Mouse (Mus musculus): Measurements from ENCODE around the gene Cyfip1. TPM values are rescaled to one million over a fixed set of nuclear protein-coding genes. Genes with fewer than 3 reads are reported as not detected.
"Not testable (repeated sequence)": the region's sequence is repeated elsewhere in the genome, so short reads cannot be mapped to it uniquely, and the experiment has no call there.

The Cyfip1 gene
- polyA plus RNA-seq, 2 experiments: 6.4 to 16.1 TPM

DNA sequence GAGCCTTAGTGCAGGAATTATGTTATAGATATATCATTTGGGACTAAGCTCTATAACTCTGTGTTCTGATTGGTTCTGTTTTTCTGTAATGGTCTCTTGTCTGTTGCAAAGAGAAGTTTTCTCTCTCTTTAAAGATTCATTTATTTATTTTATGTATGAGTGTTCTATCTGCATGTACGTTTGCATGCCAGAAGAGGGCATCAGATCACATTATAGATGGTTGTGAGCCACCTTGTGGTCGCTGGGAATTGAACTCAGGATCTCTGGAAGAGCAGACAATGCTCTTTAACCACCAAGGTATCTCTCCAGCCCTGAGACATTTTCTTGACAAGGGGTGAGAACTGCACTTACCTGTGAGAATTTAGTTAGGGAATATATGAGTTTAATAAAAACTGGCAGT lies 63.9 kb downstream of the Cyfip1 start:
- ATAC-seq (ENCODE audit: insufficient read depth): no peak
- no peak overlapping the region for H3K4me3 ChIP-seq (ENCODE audit: insufficient read depth in 1 of 2, low read depth in 2 of 2, low read length in 2 of 2)
- no peak for TF ChIP-seq CTCF (IDR thresholded peaks at IDR 0.05; ENCODE audit: low read depth)
- TF ChIP-seq EP300 (IDR thresholded peaks at IDR 0.05; ENCODE audit: low read depth): no peak

DNA sequence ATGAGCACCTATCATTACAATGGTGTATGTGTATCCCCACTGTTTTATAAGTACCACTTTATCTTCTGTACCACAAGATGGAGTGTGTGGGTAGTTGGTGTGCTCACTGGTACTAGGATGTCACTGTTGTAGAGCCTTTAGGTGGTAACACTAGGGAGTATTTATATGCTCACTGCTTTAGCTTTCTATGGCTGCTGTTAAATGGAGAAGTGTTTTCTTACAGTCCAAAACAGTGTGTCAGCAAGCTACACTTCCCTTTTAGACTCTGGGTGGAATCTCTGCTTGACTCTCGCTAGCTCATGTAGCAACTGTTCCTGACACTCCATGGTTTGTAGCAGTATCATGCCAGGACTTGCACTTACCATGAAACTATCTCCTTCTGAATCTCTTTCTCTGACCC lies 68.0 kb downstream of the Cyfip1 start:
- no peak for ATAC-seq (ENCODE audit: insufficient read depth)
- H3K27ac ChIP-seq: no peak overlapping the region
- H3K9ac ChIP-seq (replicated peaks): no peak overlapping the region
- H3K9me3 ChIP-seq (ENCODE audit: control insufficient read depth, low read length): no peaks in the 10 kb centered on the region
- TF ChIP-seq CTCF (IDR thresholded peaks at IDR 0.05; ENCODE audit: low read depth): no peak
- no peak for TF ChIP-seq EP300 (IDR thresholded peaks at IDR 0.05; ENCODE audit: low read depth)
- no peak overlapping the region for H3K4me2 ChIP-seq (ENCODE audit: low read depth)
- no peak overlapping the region for H3K4me3 ChIP-seq (ENCODE audit: insufficient read depth in 1 of 2, low read depth in 2 of 2, low read length in 2 of 2)
- no peak for DNase-seq (ENCODE audit: low read depth in 3 of 3, low spot score in 3 of 3)
- 79% methylated on average over 1 of the region's 1 CpGs for WGBS (ENCODE audit: insufficient replicate concordance)
- H3K4me1 ChIP-seq (replicated peaks; ENCODE audit: control insufficient read depth in 2 of 2, insufficient read depth in 2 of 2, low read length in 1 of 2): no peaks in the 10 kb centered on the region; a peak in 1 of 4 replicates
- H3K36me3 ChIP-seq (replicated peaks; ENCODE audit: control insufficient read depth, insufficient read depth, low read depth): no peaks in the 10 kb centered on the region
- no peaks in the 10 kb centered on the region for H3K27me3 ChIP-seq (ENCODE audit: control insufficient read depth, insufficient read depth, low read length)

More for the DNA sequence above, 63.9 kb downstream of the Cyfip1 start:
- H3K9me3 ChIP-seq (ENCODE audit: control insufficient read depth, low read length): no peaks in the 10 kb centered on the region
- H3K4me1 ChIP-seq (replicated peaks; ENCODE audit: control insufficient read depth in 2 of 2, insufficient read depth in 2 of 2, low read length in 1 of 2): no peaks in the 10 kb centered on the region
- no peaks in the 10 kb centered on the region for H3K27me3 ChIP-seq (ENCODE audit: control insufficient read depth, insufficient read depth, low read length)
- H3K4me2 ChIP-seq (ENCODE audit: low read depth): no peak overlapping the region
- H3K36me3 ChIP-seq (replicated peaks; ENCODE audit: control insufficient read depth, insufficient read depth, low read depth): no peaks in the 10 kb centered on the region
- H3K9ac ChIP-seq (replicated peaks): no peak overlapping the region
- 66% methylated on average over 2 of the region's 2 CpGs for WGBS (ENCODE audit: insufficient replicate concordance)
- H3K27ac ChIP-seq: no peak overlapping the region
- no peak for DNase-seq (ENCODE audit: low read depth in 3 of 3, low spot score in 3 of 3)

DNA sequence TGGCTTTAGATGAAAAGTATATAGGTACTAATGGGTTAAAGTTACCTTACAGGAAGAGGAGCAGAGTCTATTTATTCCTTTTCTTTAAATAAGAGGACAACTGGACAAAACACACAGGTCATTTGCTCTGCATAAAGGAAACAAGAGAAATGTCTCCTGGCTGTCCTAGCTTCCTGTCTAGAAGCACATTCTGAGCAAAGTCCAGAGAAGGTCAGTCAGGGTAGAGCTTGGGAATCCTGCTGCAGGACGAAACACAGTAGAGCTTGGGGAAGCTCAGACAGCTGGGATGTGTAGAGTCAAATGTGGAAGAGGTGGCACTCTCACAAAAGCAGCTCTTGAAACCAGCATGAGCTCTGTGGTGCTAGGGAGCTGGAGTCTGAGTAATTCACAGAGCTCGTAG lies 68.8 kb downstream of the Cyfip1 start:
- no peak for TF ChIP-seq EP300 (IDR thresholded peaks at IDR 0.05; ENCODE audit: low read depth)
- TF ChIP-seq CTCF (IDR thresholded peaks at IDR 0.05; ENCODE audit: low read depth): no peak
- no peak for ATAC-seq (ENCODE audit: insufficient read depth)
- DNase-seq (ENCODE audit: low read depth in 3 of 3, low spot score in 3 of 3): no peak
- H3K4me2 ChIP-seq (ENCODE audit: low read depth): no peak overlapping the region
- no peak overlapping the region for H3K4me3 ChIP-seq (ENCODE audit: insufficient read depth in 1 of 2, low read depth in 2 of 2, low read length in 2 of 2)
- no peaks in the 10 kb centered on the region for H3K9me3 ChIP-seq (ENCODE audit: control insufficient read depth, low read length)
- WGBS (ENCODE audit: insufficient replicate concordance): 67% methylated on average over 2 of the region's 2 CpGs
- H3K27ac ChIP-seq: no peak overlapping the region
- no peaks in the 10 kb centered on the region; the same call in 1 of the 2 replicates for H3K36me3 ChIP-seq (replicated peaks; ENCODE audit: control insufficient read depth, insufficient read depth, low read depth)
- H3K27me3 ChIP-seq (ENCODE audit: control insufficient read depth, insufficient read depth, low read length): no peaks in the 10 kb centered on the region
- H3K4me1 ChIP-seq (replicated peaks; ENCODE audit: control insufficient read depth in 2 of 2, insufficient read depth in 2 of 2, low read length in 1 of 2): no peaks in the 10 kb centered on the region; a peak in 1 of 4 replicates
- no peak overlapping the region for H3K9ac ChIP-seq (replicated peaks)

DNA sequence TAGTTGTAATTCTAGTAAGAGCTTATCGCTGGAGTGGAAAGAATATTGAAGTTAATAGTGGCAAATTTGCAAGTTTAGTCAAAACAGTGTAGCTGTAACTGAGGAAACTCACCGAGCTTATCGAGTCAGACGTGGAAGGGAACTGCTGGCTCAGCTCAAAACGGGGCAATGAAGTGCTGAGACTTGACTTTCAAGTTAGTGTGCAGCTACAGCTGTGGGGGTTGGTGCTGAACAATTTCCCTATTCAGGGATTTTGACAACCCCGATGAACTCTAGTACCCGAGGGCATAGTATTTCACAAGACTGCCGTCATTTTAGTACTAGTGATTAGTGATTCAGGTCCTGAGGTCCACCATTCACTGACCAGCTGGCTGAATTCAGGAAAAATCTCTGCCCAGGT lies 69.8 kb downstream of the Cyfip1 start:
- 75% methylated on average over 8 of the region's 8 CpGs for WGBS (ENCODE audit: insufficient replicate concordance)
- Histone ChIP-seq H3K27ac (no peak overlapping the region), H3K27me3 (ENCODE audit: control insufficient read depth, insufficient read depth, low read length) (no peaks in the 10 kb centered on the region), H3K4me1 (replicated peaks; ENCODE audit: control insufficient read depth in 2 of 2, insufficient read depth in 2 of 2, low read length in 1 of 2) (no peaks in the 10 kb centered on the region; a peak in 1 of 4 replicates), H3K4me3 (ENCODE audit: insufficient read depth in 1 of 2, low read depth in 2 of 2, low read length in 2 of 2) (no peak overlapping the region), H3K9me3 (ENCODE audit: control insufficient read depth, low read length) (no peaks in the 10 kb centered on the region), H3K36me3 (replicated peaks; ENCODE audit: control insufficient read depth, insufficient read depth, low read depth) (no peaks in the 10 kb centered on the region; the same call in 1 of the 2 replicates), H3K9ac (replicated peaks) (no peak overlapping the region), H3K4me2 (ENCODE audit: low read depth) (no peak overlapping the region)
- no peak for TF ChIP-seq EP300 (IDR thresholded peaks at IDR 0.05; ENCODE audit: low read depth)
- no peak for TF ChIP-seq CTCF (IDR thresholded peaks at IDR 0.05; ENCODE audit: low read depth)
- ATAC-seq (ENCODE audit: insufficient read depth) (peak; percentile 39; the same call in 1 of the 2 replicates), DNase-seq (ENCODE audit: low read depth in 3 of 3, low spot score in 3 of 3) (no peak)

GRCm38 (mm10) chr7:55912118-55912517 lies 70.6 kb downstream of the Cyfip1 start:
- Histone ChIP-seq H3K4me2 (ENCODE audit: low read depth) (no peak overlapping the region), H3K27ac (no peak overlapping the region), H3K4me1 (replicated peaks; ENCODE audit: control insufficient read depth in 2 of 2, insufficient read depth in 2 of 2, low read length in 1 of 2) (no peaks in the 10 kb centered on the region; a peak in 1 of 4 replicates), H3K9ac (replicated peaks) (no peak overlapping the region), H3K27me3 (ENCODE audit: control insufficient read depth, insufficient read depth, low read length) (no peaks in the 10 kb centered on the region), H3K36me3 (replicated peaks; ENCODE audit: control insufficient read depth, insufficient read depth, low read depth) (no peaks in the 10 kb centered on the region; the same call in 1 of the 2 replicates), H3K9me3 (ENCODE audit: control insufficient read depth, low read length) (no peaks in the 10 kb centered on the region), H3K4me3 (ENCODE audit: insufficient read depth in 1 of 2, low read depth in 2 of 2, low read length in 2 of 2) (no peak overlapping the region)
- TF ChIP-seq EP300 (IDR thresholded peaks at IDR 0.05; ENCODE audit: low read depth): no peak
- WGBS (ENCODE audit: insufficient replicate concordance): 72% methylated on average over 5 of the region's 5 CpGs
- DNase-seq (ENCODE audit: low read depth in 3 of 3, low spot score in 3 of 3) (no peak), ATAC-seq (ENCODE audit: insufficient read depth) (no peak)

- H3K27ac ChIP-seq; H3K4me2 ChIP-seq (ENCODE audit: low read depth); H3K27me3 ChIP-seq (ENCODE audit: control insufficient read depth, insufficient read depth, low read length); H3K36me3 ChIP-seq (replicated peaks; ENCODE audit: control insufficient read depth, insufficient read depth, low read depth); H3K9ac ChIP-seq (replicated peaks); ATAC-seq (ENCODE audit: insufficient read depth); H3K4me1 ChIP-seq (replicated peaks; ENCODE audit: control insufficient read depth in 2 of 2, insufficient read depth in 2 of 2, low read length in 1 of 2); DNase-seq (ENCODE audit: low read depth in 3 of 3, low spot score in 3 of 3); H3K9me3 ChIP-seq (ENCODE audit: control insufficient read depth, low read length); H3K4me3 ChIP-seq (ENCODE audit: insufficient read depth in 1 of 2, low read depth in 2 of 2, low read length in 2 of 2): not testable (repeated sequence)
- WGBS (ENCODE audit: insufficient replicate concordance): 83% methylated on average over 11 of the region's 11 CpGs
Observed at GRCm38 (mm10) chr7:55918365-55918764, 76.8 kb downstream of the Cyfip1 start.

Data from liver, embryonic 14.5 days (tissue).